Mouse (Mus musculus): ENCODE measurements around the gene Gprc6a.

Gprc6a gene

DNA sequence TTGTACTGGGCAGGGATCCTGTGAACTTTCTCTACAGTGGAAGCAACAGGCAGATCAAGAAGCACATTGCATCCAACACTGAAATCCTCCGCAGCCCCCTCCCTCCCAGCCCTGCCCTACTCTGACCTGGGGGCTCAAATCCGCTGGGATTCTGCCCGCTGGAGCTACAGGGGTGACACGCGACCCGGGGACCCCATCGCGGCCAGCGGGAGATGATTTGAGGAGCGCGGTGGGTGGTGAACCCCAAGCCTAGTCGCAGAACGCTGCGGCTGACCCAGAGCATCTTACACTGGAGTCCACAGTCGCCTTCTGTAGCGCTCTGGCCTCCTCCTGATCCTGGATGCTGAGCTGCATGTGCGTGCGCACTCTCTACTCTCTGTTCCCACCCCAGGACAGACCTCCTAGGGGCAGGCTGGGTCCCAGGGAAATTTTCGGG lies 41.1 kb downstream of the Gprc6a start, which contains the start of gene Fam162b:
Gene Fam162b (minus strand): TSS at position 379 of the 436 bp plus-strand sequence.
- DNase-seq (ENCODE audit: low spot score), result peak; percentile 50

DNA sequence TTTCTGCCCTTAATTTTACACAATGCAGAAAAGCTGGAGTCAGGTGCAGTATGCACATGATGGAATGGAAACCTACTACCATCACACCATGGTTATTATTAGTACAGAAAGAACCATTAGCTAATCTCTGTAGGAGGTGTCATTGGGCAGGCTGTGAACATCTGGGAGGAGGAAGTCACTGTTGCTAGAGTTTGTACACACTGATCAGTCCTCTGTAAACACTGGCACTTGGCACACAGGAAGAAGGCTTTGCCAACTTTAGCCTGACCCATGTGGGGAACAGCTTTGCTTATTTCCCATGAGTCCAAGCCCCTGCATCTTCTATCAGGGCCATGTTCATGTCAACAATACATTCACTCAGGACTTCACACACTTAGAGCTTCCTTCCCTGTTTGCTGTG lies 46.3 kb downstream of the Gprc6a start:
- no peak for DNase-seq (ENCODE audit: low spot score)

DNA sequence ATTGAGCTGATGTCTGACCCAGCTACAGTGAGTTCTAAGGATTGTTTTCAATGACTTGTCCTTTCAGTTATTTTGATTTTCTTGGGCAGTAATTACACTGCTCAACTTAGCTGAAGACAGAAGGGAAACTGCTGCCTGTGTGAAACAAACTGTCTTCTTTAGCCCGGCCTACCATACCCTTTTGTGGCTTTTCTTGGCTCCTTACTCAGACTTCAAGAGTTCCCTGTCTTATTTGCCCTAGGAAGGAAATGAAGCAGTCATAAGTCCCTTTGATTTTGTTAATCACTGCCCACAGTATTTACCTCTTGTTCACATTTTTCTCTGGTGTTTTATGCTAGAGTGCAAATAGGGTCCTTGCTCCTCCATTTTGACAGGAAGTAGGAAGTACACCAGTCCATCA lies 46.9 kb downstream of the Gprc6a start:
- no peak for DNase-seq (ENCODE audit: low spot score)

DNA sequence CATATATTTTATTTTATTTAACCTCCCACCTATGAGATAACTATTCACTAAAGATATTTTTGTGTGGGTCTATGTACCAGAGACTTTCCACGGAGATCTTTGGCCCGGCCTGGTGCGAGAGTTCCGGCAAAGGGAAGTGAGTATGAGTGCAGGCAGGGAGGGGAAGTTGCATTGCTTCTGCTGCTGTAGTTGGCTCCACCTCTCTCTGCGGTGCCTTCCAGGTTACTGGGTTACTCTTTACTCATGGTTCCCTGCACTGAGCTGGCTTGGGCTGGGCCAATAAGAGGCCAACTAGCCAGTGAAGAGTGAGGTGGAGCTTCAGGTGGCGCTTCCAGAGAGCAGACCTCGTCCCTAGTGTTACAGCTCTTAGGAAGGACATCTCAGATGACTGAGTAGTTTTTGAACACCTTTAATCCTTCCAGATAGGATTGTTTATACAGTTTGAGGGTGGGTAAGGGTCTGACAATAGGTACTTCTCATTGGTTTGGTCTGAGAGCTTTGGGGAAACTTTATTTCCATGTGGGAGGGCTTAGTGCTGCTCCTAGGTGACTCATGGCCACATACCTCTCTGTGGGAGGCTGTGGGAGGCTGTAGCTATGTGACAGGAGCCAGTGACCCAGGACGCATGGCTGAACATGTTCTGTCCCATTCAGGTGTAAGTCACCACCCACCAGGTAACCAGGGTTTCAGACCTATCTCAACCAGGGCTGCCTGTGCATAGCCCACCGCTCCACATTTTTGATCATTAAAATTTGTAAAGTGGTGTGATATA lies 59.9 kb downstream of the Gprc6a start:
- peak; percentile 31 for DNase-seq (ENCODE audit: low spot score)

Data from yolk sac, embryonic 10.5 days (tissue).